Mouse (Mus musculus) E14TG2a.4 (cell line): Measurements from ENCODE around the gene Scarb1.

Experiments
- CTCF ChIP-seq: conservative IDR thresholded peaks from 2 replicates; pipeline ENCODE4 v1.5.1; 2014; ENCODE audit warnings: low read length
- NANOG ChIP-seq: IDR thresholded peaks from 2 replicates; pipeline ENCODE4 v1.6.1; 2014; ENCODE audit warnings: borderline replicate concordance, low read length, mixed read lengths
- POU5F1 ChIP-seq: IDR thresholded peaks from 2 replicates; pipeline ENCODE4 v1.6.1; 2014; ENCODE audit warnings: low read length, borderline replicate concordance

DNA sequence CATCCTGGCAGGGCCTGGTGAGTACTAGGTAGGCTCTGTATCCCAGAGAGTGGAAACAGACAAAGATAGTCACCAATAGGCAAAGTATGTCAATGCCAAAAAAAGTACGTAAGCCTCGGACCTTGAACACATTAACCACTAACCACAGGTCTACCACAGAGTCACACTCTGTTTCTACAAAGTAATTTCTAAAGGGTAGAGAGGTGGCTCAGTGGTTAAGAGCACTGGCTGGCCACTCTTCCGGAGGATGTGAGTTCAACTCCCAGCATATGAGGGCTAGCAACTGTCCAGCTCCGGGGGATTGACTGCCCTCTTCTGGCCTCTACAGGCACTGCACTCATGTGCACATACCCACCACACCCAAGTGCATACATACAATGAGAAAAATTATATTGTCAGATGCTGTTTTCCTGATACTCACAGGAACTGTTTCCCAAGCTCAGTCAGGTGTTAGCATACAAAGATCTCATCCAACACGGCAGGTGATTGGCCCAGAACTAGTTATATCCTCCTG, 11.9 kb upstream of the Scarb1 start:
- TF ChIP-seq CTCF = peak; percentile 48
- no peak for TF ChIP-seq NANOG
- no peak for TF ChIP-seq POU5F1
